Comparison of ENCODE assay signal across 9 mouse cellular contexts in genomic region chr6:99691666-99692205, GRCm38 (mm10). TPM values are rescaled to one million over a fixed set of nuclear protein-coding genes. Genes with fewer than 3 reads are reported as not detected.
A peak's percentile ranks its signal among the peaks of the same experiment; 100 is the strongest.
DNase-seq lines count a peak whose midpoint lies in the region; ATAC-seq lines count a peak whose summit lies in the region.
"Had no signal": no experiment of that assay in that cellular context is flagged by ENCODE, and none has a peak within 500 bp of the region (broad histone marks: within the 10 kb centered on the region; RNA-seq: fewer than 3 reads in every experiment).

No protein-coding gene starts in this region.

- intact Hi-C loops in heart, postnatal 14 days (cut with DNase I) = no loop called here
- intact Hi-C loops in left cerebral cortex, postnatal 10 days (cut with DNase I) = no loop called here

- peaks cover 78% of the 10 kb centered on the region for H3K27me3 ChIP-seq in heart, embryonic 15.5 days
- peaks cover 89% of the 10 kb centered on the region for H3K27me3 ChIP-seq in embryonic facial prominence, embryonic 10.5 days (replicated peaks; ENCODE audit: low read depth, poor library complexity, severe bottlenecking)
- peaks cover 40% of the 10 kb centered on the region for H3K27me3 ChIP-seq in hindbrain, embryonic 14.5 days (ENCODE audit: control insufficient read depth, insufficient read depth, low read length)
- peaks cover 79% of the 10 kb centered on the region for H3K27me3 ChIP-seq in midbrain, embryonic 12.5 days

- ATAC-seq in heart, embryonic 15.5 days (replicated peaks; ENCODE audit: insufficient number of reproducible peaks, insufficient read depth, low FRiP score, low read depth) = no peak
- peak; percentile 49 for ATAC-seq in hindbrain, embryonic 14.5 days (ENCODE audit: low FRiP score)
- ATAC-seq in midbrain, embryonic 12.5 days (ENCODE audit: low FRiP score, low read depth) = peak; percentile 24; the same call in 1 of the 2 replicates

- H3K36me3 ChIP-seq in heart, embryonic 15.5 days = no peaks in the 10 kb centered on the region
- H3K36me3 ChIP-seq in embryonic facial prominence, embryonic 10.5 days (replicated peaks) = no peaks in the 10 kb centered on the region
- H3K36me3 ChIP-seq in hindbrain, embryonic 14.5 days (replicated peaks; ENCODE audit: control insufficient read depth, insufficient read depth) = no peaks in the 10 kb centered on the region
- H3K36me3 ChIP-seq in midbrain, embryonic 12.5 days = no peaks in the 10 kb centered on the region

- peak overlapping the region; percentile 74 for H3K4me3 ChIP-seq in heart, embryonic 15.5 days
- peak overlapping the region; percentile 80 for H3K4me3 ChIP-seq in embryonic facial prominence, embryonic 10.5 days
- peak overlapping the region; percentile 78 for H3K4me3 ChIP-seq in hindbrain, embryonic 14.5 days (replicated peaks; ENCODE audit: low read length)
- peak overlapping the region; percentile 78 for H3K4me3 ChIP-seq in midbrain, embryonic 12.5 days

- no peaks in the 10 kb centered on the region for H3K9me3 ChIP-seq in heart, embryonic 15.5 days (replicated peaks)
- H3K9me3 ChIP-seq in embryonic facial prominence, embryonic 10.5 days = no peaks in the 10 kb centered on the region
- H3K9me3 ChIP-seq in hindbrain, embryonic 14.5 days (ENCODE audit: control insufficient read depth, low read length) = no peaks in the 10 kb centered on the region
- no peaks in the 10 kb centered on the region for H3K9me3 ChIP-seq in midbrain, embryonic 12.5 days

- peak overlapping the region; percentile 67 for H3K9ac ChIP-seq in heart, embryonic 15.5 days
- H3K9ac ChIP-seq in hindbrain, embryonic 14.5 days = peak overlapping the region; percentile 94
- peak overlapping the region; percentile 75 for H3K9ac ChIP-seq in midbrain, embryonic 12.5 days (replicated peaks)

- H3K4me2 ChIP-seq in heart, embryonic 15.5 days = peak overlapping the region; percentile 95
- peak overlapping the region; percentile 92 for H3K4me2 ChIP-seq in hindbrain, embryonic 14.5 days (replicated peaks)
- H3K4me2 ChIP-seq in midbrain, embryonic 12.5 days (replicated peaks) = peak overlapping the region; percentile 90

- H3K4me1 ChIP-seq in heart, embryonic 15.5 days (replicated peaks) = peaks cover 16% of the 10 kb centered on the region
- peaks cover 24% of the 10 kb centered on the region for H3K4me1 ChIP-seq in embryonic facial prominence, embryonic 10.5 days
- peaks cover 20% of the 10 kb centered on the region for H3K4me1 ChIP-seq in hindbrain, embryonic 14.5 days (replicated peaks; ENCODE audit: control insufficient read depth, insufficient read depth, low read length)
- peaks cover 12% of the 10 kb centered on the region for H3K4me1 ChIP-seq in midbrain, embryonic 12.5 days

- DNase-seq in heart, postnatal 14 days = no peak
- no peak for DNase-seq in embryonic facial prominence, embryonic 10.5 days (ENCODE audit: low spot score)
- no peak for DNase-seq in hindbrain, embryonic 14.5 days (ENCODE audit: low spot score)
- DNase-seq in left cerebral cortex, postnatal 10 days (ENCODE audit: extremely low spot score in 1 of 2, low spot score in 2 of 2) = no peak
- DNase-seq in adrenal gland, adult 18-20 months (ENCODE audit: low spot score in 2 of 2) = no peak
- no peak for DNase-seq in ovary, adult 18-20 months (ENCODE audit: low spot score)

- no peak overlapping the region for H3K27ac ChIP-seq in heart, embryonic 15.5 days
- H3K27ac ChIP-seq in embryonic facial prominence, embryonic 10.5 days (replicated peaks) = peak overlapping the region; percentile 85
- H3K27ac ChIP-seq in hindbrain, embryonic 14.5 days = peak overlapping the region; percentile 92
- H3K27ac ChIP-seq in midbrain, embryonic 12.5 days (replicated peaks) = peak overlapping the region; percentile 81

- 7% methylated on average over 25 of the region's 25 CpGs for WGBS in heart, embryonic 15.5 days
- WGBS in embryonic facial prominence, embryonic 10.5 days = 5% methylated on average over 25 of the region's 25 CpGs
- 7% methylated on average over 25 of the region's 25 CpGs for WGBS in hindbrain, embryonic 14.5 days
- WGBS in midbrain, embryonic 12.5 days = 6% methylated on average over 25 of the region's 25 CpGs

RNA-seq across cellular contexts. Expression of gene Gpr27, which starts 0.7 kb away (rescaled TPM):
- 1.0 and 1.4 TPM in 2 replicates for polyA plus RNA-seq in heart, embryonic 15.5 days (2015; fragmentation: Nextera tagmentation; extraction: Ambion mirVana)
- total RNA-seq in heart, postnatal 14 days (2021) = 1 to 10 TPM; 2.8 to 3.4 TPM
- 1.5 and 2.1 TPM in 2 replicates for polyA plus RNA-seq in embryonic facial prominence, embryonic 10.5 days (2016; fragmentation: Nextera tagmentation; extraction: Ambion mirVana)
- polyA plus RNA-seq in hindbrain, embryonic 14.5 days (2014; fragmentation: Nextera tagmentation; extraction: Ambion mirVana) = 23.0 and 27.9 TPM in 2 replicates
- polyA plus RNA-seq in midbrain, embryonic 12.5 days (2016; fragmentation: Nextera tagmentation; extraction: Ambion mirVana) = 5.3 and 7.4 TPM in 2 replicates
- 10 to 100 TPM; 57.5 to 60.0 TPM for total RNA-seq in left cerebral cortex, postnatal 10 days (2021)
- total RNA-seq in adrenal gland, adult 18-20 months (2021) = 1 to 10 TPM; 3.0 to 3.5 TPM

RNA-seq across cellular contexts. Expression of gene Gm20696, which starts 25.1 kb away (rescaled TPM):
- polyA plus RNA-seq in heart, embryonic 15.5 days (2015; fragmentation: Nextera tagmentation; extraction: Ambion mirVana) = 2.5 and 2.9 TPM in 2 replicates
- 1 to 10 TPM; 2.3 to 3.2 TPM for total RNA-seq in heart, postnatal 14 days (2021)
- polyA plus RNA-seq in embryonic facial prominence, embryonic 10.5 days (2016; fragmentation: Nextera tagmentation; extraction: Ambion mirVana) = 3.1 and 4.5 TPM in 2 replicates
- 2.4 and 2.6 TPM in 2 replicates for polyA plus RNA-seq in hindbrain, embryonic 14.5 days (2014; fragmentation: Nextera tagmentation; extraction: Ambion mirVana)
- polyA plus RNA-seq in midbrain, embryonic 12.5 days (2016; fragmentation: Nextera tagmentation; extraction: Ambion mirVana) = 4.5 and 6.9 TPM in 2 replicates
- 1 to 10 TPM; 7.0 to 7.9 TPM for total RNA-seq in left cerebral cortex, postnatal 10 days (2021)
- 1 to 10 TPM; 2.5 to 3.0 TPM for total RNA-seq in adrenal gland, adult 18-20 months (2021)

RNA-seq across cellular contexts. Expression of gene Eif4e3, which starts 25.2 kb away (rescaled TPM):
- 10.3 and 10.9 TPM in 2 replicates for polyA plus RNA-seq in heart, embryonic 15.5 days (2015; fragmentation: Nextera tagmentation; extraction: Ambion mirVana)
- 10 to 100 TPM; 32.5 to 34.2 TPM for total RNA-seq in heart, postnatal 14 days (2021)
- 14.2 and 16.5 TPM in 2 replicates for polyA plus RNA-seq in embryonic facial prominence, embryonic 10.5 days (2016; fragmentation: Nextera tagmentation; extraction: Ambion mirVana)
- polyA plus RNA-seq in hindbrain, embryonic 14.5 days (2014; fragmentation: Nextera tagmentation; extraction: Ambion mirVana) = 6.0 and 6.6 TPM in 2 replicates
- polyA plus RNA-seq in midbrain, embryonic 12.5 days (2016; fragmentation: Nextera tagmentation; extraction: Ambion mirVana) = 12.5 and 13.0 TPM in 2 replicates
- total RNA-seq in left cerebral cortex, postnatal 10 days (2021) = 10 to 100 TPM; 12.5 to 13.0 TPM
- 10 to 100 TPM; 30.4 to 48.6 TPM for total RNA-seq in adrenal gland, adult 18-20 months (2021)

RNA-seq across cellular contexts. Expression of gene Prok2, which starts 34.5 kb away (rescaled TPM):
- 0.09 TPM in 2 replicates for polyA plus RNA-seq in heart, embryonic 15.5 days (2015; fragmentation: Nextera tagmentation; extraction: Ambion mirVana)
- not detected for total RNA-seq in heart, postnatal 14 days (2021)
- 0.14 and 0.34 TPM in 2 replicates for polyA plus RNA-seq in embryonic facial prominence, embryonic 10.5 days (2016; fragmentation: Nextera tagmentation; extraction: Ambion mirVana)
- 0.18 TPM in 1 of 2 replicates, not detected in the other for polyA plus RNA-seq in hindbrain, embryonic 14.5 days (2014; fragmentation: Nextera tagmentation; extraction: Ambion mirVana)
- polyA plus RNA-seq in midbrain, embryonic 12.5 days (2016; fragmentation: Nextera tagmentation; extraction: Ambion mirVana) = 0.31 TPM in 1 of 2 replicates, not detected in the other
- 1 to 10 TPM; 1.1 to 1.7 TPM for total RNA-seq in left cerebral cortex, postnatal 10 days (2021)
- not detected for total RNA-seq in adrenal gland, adult 18-20 months (2021)
- polyA plus RNA-seq: gonadal fat pad, adult 2 months had no signal
